Comparison of ENCODE assay signal across 8 mouse cellular contexts in genomic region chr1:152290768-152291167, GRCm38 (mm10).
DNase-seq lines count a peak whose midpoint lies in the region; ATAC-seq and TF ChIP-seq lines count a peak whose summit lies in the region.

No protein-coding gene starts in this region.

- TF ChIP-seq POLR2A in cerebellum, adult 2 months (IDR thresholded peaks at IDR 0.05; ENCODE audit: borderline replicate concordance, insufficient read depth, low read length): no peak

- H3K4me1 ChIP-seq in hindbrain, embryonic 10.5 days (replicated peaks): peaks cover 7% of the 10 kb centered on the region; the same call in 1 of the 2 replicates
- peaks cover 4% of the 10 kb centered on the region for H3K4me1 ChIP-seq in hindbrain, embryonic 16.5 days (ENCODE audit: control insufficient read depth, insufficient read depth, low read depth, low read length)
- peaks cover 17% of the 10 kb centered on the region for H3K4me1 ChIP-seq in cerebellum, adult 2 months (ENCODE audit: control insufficient read depth, insufficient read depth, low read length)
- H3K4me1 ChIP-seq in intestine, embryonic 14.5 days (replicated peaks; ENCODE audit: control insufficient read depth, insufficient read depth, low read length): peaks cover 3% of the 10 kb centered on the region; the same call in 1 of the 2 replicates

- 46% methylated on average over 7 of the region's 7 CpGs for WGBS in hindbrain, embryonic 10.5 days
- 43% methylated on average over 7 of the region's 7 CpGs for WGBS in hindbrain, embryonic 16.5 days
- 32% methylated on average over 7 of the region's 7 CpGs for WGBS in cerebellum, adult 2 months
- 23% methylated on average over 7 of the region's 7 CpGs for WGBS in intestine, embryonic 14.5 days

- no peak for ATAC-seq in hindbrain, embryonic 16.5 days
- 0 out of 2 replicates have a peak, but pooled peaks have one; percentile 50 for ATAC-seq in intestine, embryonic 14.5 days (replicated peaks; ENCODE audit: low FRiP score, low TSS enrichment, low read depth)

- TF ChIP-seq CTCF in cerebellum, adult 2 months (IDR thresholded peaks at IDR 0.05; ENCODE audit: borderline replicate concordance, insufficient read depth, low read depth, low read length): peak; percentile 84

- no peak overlapping the region for H3K9ac ChIP-seq in hindbrain, embryonic 16.5 days (ENCODE audit: low read depth, low read length)
- H3K9ac ChIP-seq in intestine, embryonic 14.5 days (ENCODE audit: low read length): 0 out of 2 replicates have a peak overlapping the region, but pooled peaks have one; percentile 22

- H3K4me3 ChIP-seq in hindbrain, embryonic 10.5 days: no peak overlapping the region
- no peak overlapping the region for H3K4me3 ChIP-seq in hindbrain, embryonic 16.5 days (ENCODE audit: low read length)
- H3K4me3 ChIP-seq in cerebellum, adult 2 months (replicated peaks; ENCODE audit: insufficient read depth, low read depth, low read length): no peak overlapping the region
- peak overlapping the region; percentile 13; the same call in 1 of the 2 replicates for H3K4me3 ChIP-seq in intestine, embryonic 14.5 days (ENCODE audit: low read depth, low read length)

- no peaks in the 10 kb centered on the region for H3K36me3 ChIP-seq in hindbrain, embryonic 10.5 days
- H3K36me3 ChIP-seq in hindbrain, embryonic 16.5 days (ENCODE audit: control insufficient read depth, insufficient read depth, low read length): no peaks in the 10 kb centered on the region
- no peaks in the 10 kb centered on the region for H3K36me3 ChIP-seq in intestine, embryonic 14.5 days (ENCODE audit: control insufficient read depth, insufficient read depth, low read length)

- no peak overlapping the region for H3K27ac ChIP-seq in hindbrain, embryonic 10.5 days
- H3K27ac ChIP-seq in hindbrain, embryonic 16.5 days (ENCODE audit: low read depth, low read length): no peak overlapping the region
- no peak overlapping the region for H3K27ac ChIP-seq in cerebellum, adult 2 months (ENCODE audit: insufficient read depth, low read length)
- H3K27ac ChIP-seq in intestine, embryonic 14.5 days (ENCODE audit: low read depth): no peak overlapping the region

- DNase-seq in hindbrain, embryonic 10.5 days (ENCODE audit: low spot score): peak; percentile 65
- DNase-seq in cerebellum, adult 2 months: peak; percentile 79 to 82
- peak; percentile 85 for DNase-seq in gastrocnemius, adult 18-20 months (ENCODE audit: low spot score)
- DNase-seq in intestine, embryonic 14.5 days (ENCODE audit: low spot score): peak; percentile 81
- peak; percentile 36 to 82 for DNase-seq in left cerebral cortex, postnatal 10 days (ENCODE audit: extremely low spot score in 1 of 2, low spot score in 2 of 2)
- peak; percentile 75 for DNase-seq in mesoderm, embryonic 11.5 days (ENCODE audit: low read depth, low spot score)
- peak; percentile 55 to 87 for DNase-seq in spleen, postnatal 4 days (ENCODE audit: low spot score in 2 of 2)

- no peaks in the 10 kb centered on the region for H3K27me3 ChIP-seq in hindbrain, embryonic 10.5 days (ENCODE audit: insufficient read depth, poor library complexity, severe bottlenecking)
- no peaks in the 10 kb centered on the region for H3K27me3 ChIP-seq in hindbrain, embryonic 16.5 days (replicated peaks; ENCODE audit: control insufficient read depth, insufficient read depth, low read length)
- no peaks in the 10 kb centered on the region for H3K27me3 ChIP-seq in cerebellum, adult 2 months (ENCODE audit: control insufficient read depth, insufficient read depth, low read length)
- no peaks in the 10 kb centered on the region for H3K27me3 ChIP-seq in intestine, embryonic 14.5 days (replicated peaks; ENCODE audit: control insufficient read depth, insufficient read depth, low read length)

- H3K4me2 ChIP-seq in hindbrain, embryonic 16.5 days (ENCODE audit: low read length): no peak overlapping the region
- peak overlapping the region; percentile 39 for H3K4me2 ChIP-seq in intestine, embryonic 14.5 days (ENCODE audit: low read length)

- intact Hi-C loops in left cerebral cortex, postnatal 10 days (cut with DNase I): no loop called here

- H3K9me3 ChIP-seq in hindbrain, embryonic 10.5 days: no peaks in the 10 kb centered on the region
- no peaks in the 10 kb centered on the region for H3K9me3 ChIP-seq in hindbrain, embryonic 16.5 days (ENCODE audit: control insufficient read depth, low read length)
- no peaks in the 10 kb centered on the region for H3K9me3 ChIP-seq in intestine, embryonic 14.5 days (ENCODE audit: control insufficient read depth, low read length)
